Mouse (Mus musculus): ENCODE results near the gene 1810065E05Rik. TPM values are rescaled to one million over a fixed set of nuclear protein-coding genes. Genes with fewer than 3 reads are reported as not detected.
A peak's percentile ranks its signal among the peaks of the same experiment; 100 is the strongest.

Gene 1810065E05Rik
- not detected in 2 replicates for polyA plus RNA-seq (2015; fragmentation: Nextera tagmentation; extraction: Ambion mirVana)

- H3K4me1 ChIP-seq = no peaks in the 10 kb centered on the region
- H3K9ac ChIP-seq (replicated peaks) = no peak within 1 kb of the TSS
- H3K36me3 ChIP-seq = no peaks in the 10 kb centered on the region
- 42% methylated on average over 1 of the region's 1 CpGs for WGBS
- ATAC-seq (ENCODE audit: low FRiP score) = no peak
- no peak within 1 kb of the TSS for H3K4me2 ChIP-seq
- no peak within 1 kb of the TSS for H3K4me3 ChIP-seq (replicated peaks)
- H3K27me3 ChIP-seq (replicated peaks) = no peaks in the 10 kb centered on the region
- H3K27ac ChIP-seq (replicated peaks) = no peak within 1 kb of the TSS
- H3K9me3 ChIP-seq (replicated peaks) = no peaks in the 10 kb centered on the region
Measured at GRCm38 (mm10) chr11:58420815-58421214, at the start of gene 1810065E05Rik. 1810065E05Rik (plus strand) TSS chr11:58421111.

- no peak for ATAC-seq (ENCODE audit: low FRiP score)
- WGBS = 80% methylated on average over 2 of the region's 2 CpGs
- H3K4me3 ChIP-seq (replicated peaks) = no peak overlapping the region
Measured at GRCm38 (mm10) chr11:58377273-58377672, 43.6 kb upstream of the 1810065E05Rik start.

GRCm38 (mm10) chr11:58377686-58378085 lies 43.2 kb upstream of the 1810065E05Rik start:
- Histone ChIP-seq H3K4me3 (replicated peaks) (no peak overlapping the region), H3K27me3 (replicated peaks) (no peaks in the 10 kb centered on the region), H3K4me1 (no peaks in the 10 kb centered on the region), H3K9me3 (replicated peaks) (no peaks in the 10 kb centered on the region), H3K4me2 (no peak overlapping the region), H3K36me3 (no peaks in the 10 kb centered on the region), H3K27ac (replicated peaks) (no peak overlapping the region), H3K9ac (replicated peaks) (no peak overlapping the region)
- 80% methylated on average over 1 of the region's 1 CpGs for WGBS
- no peak for ATAC-seq (ENCODE audit: low FRiP score)

More at GRCm38 (mm10) chr11:58377273-58377672, 43.6 kb upstream of the 1810065E05Rik start:
- H3K27me3 ChIP-seq (replicated peaks) = no peaks in the 10 kb centered on the region
- no peaks in the 10 kb centered on the region for H3K4me1 ChIP-seq
- H3K9me3 ChIP-seq (replicated peaks) = no peaks in the 10 kb centered on the region
- H3K9ac ChIP-seq (replicated peaks) = no peak overlapping the region
- no peak overlapping the region for H3K4me2 ChIP-seq
- no peak overlapping the region for H3K27ac ChIP-seq (replicated peaks)
- H3K36me3 ChIP-seq = no peaks in the 10 kb centered on the region

- ATAC-seq (ENCODE audit: low FRiP score) = no peak
- no peak within 1 kb of the TSS for H3K4me2 ChIP-seq
- 93% methylated on average over 3 of the region's 3 CpGs for WGBS
Measured at GRCm38 (mm10) chr11:58378763-58379278, 42.1 kb upstream of the 1810065E05Rik start, which contains the start of gene Lypd8. Lypd8 (plus strand) TSS chr11:58379043.

GRCm38 (mm10) chr11:58379516-58379915 lies 41.4 kb upstream of the 1810065E05Rik start:
- WGBS = 96% methylated on average over 1 of the region's 1 CpGs
- H3K27me3 ChIP-seq (replicated peaks) = no peaks in the 10 kb centered on the region
- no peaks in the 10 kb centered on the region for H3K9me3 ChIP-seq (replicated peaks)
- no peak for ATAC-seq (ENCODE audit: low FRiP score)
- H3K27ac ChIP-seq (replicated peaks) = no peak overlapping the region
- no peaks in the 10 kb centered on the region for H3K36me3 ChIP-seq
- no peak overlapping the region for H3K4me2 ChIP-seq
- no peak overlapping the region for H3K9ac ChIP-seq (replicated peaks)
- no peaks in the 10 kb centered on the region for H3K4me1 ChIP-seq
- H3K4me3 ChIP-seq (replicated peaks) = no peak overlapping the region

More at GRCm38 (mm10) chr11:58378763-58379278, 42.1 kb upstream of the 1810065E05Rik start, which contains the start of gene Lypd8:
- Histone ChIP-seq H3K9ac (replicated peaks) (no peak within 1 kb of the TSS), H3K27ac (replicated peaks) (no peak within 1 kb of the TSS), H3K4me1 (no peaks in the 10 kb centered on the region), H3K9me3 (replicated peaks) (no peaks in the 10 kb centered on the region), H3K27me3 (replicated peaks) (no peaks in the 10 kb centered on the region), H3K36me3 (no peaks in the 10 kb centered on the region), H3K4me3 (replicated peaks) (no peak within 1 kb of the TSS)

- H3K4me1 ChIP-seq = no peaks in the 10 kb centered on the region
Measured at GRCm38 (mm10) chr11:58382471-58382870, 38.4 kb upstream of the 1810065E05Rik start.

GRCm38 (mm10) chr11:58399985-58400645 lies 20.8 kb upstream of the 1810065E05Rik start:
- Histone ChIP-seq H3K27ac (replicated peaks) (peak overlapping the region; percentile 25; the same call in 1 of the 2 replicates), H3K4me1 (peaks cover 14% of the 10 kb centered on the region), H3K9me3 (replicated peaks) (no peaks in the 10 kb centered on the region), H3K27me3 (replicated peaks) (no peaks in the 10 kb centered on the region), H3K4me2 (peak overlapping the region; percentile 26), H3K4me3 (replicated peaks) (no peak overlapping the region), H3K36me3 (no peaks in the 10 kb centered on the region), H3K9ac (replicated peaks) (no peak overlapping the region)
- WGBS = 43% methylated on average over 6 of the region's 6 CpGs
- ATAC-seq (ENCODE audit: low FRiP score) = peak; percentile 88

More at GRCm38 (mm10) chr11:58382471-58382870, 38.4 kb upstream of the 1810065E05Rik start:
- ATAC-seq (ENCODE audit: low FRiP score) = no peak
- H3K9ac ChIP-seq (replicated peaks) = no peak overlapping the region
- H3K4me3 ChIP-seq (replicated peaks) = no peak overlapping the region
- H3K27ac ChIP-seq (replicated peaks) = no peak overlapping the region
- 96% methylated on average over 6 of the region's 6 CpGs for WGBS
- H3K9me3 ChIP-seq (replicated peaks) = no peaks in the 10 kb centered on the region
- no peak overlapping the region for H3K4me2 ChIP-seq
- H3K36me3 ChIP-seq = no peaks in the 10 kb centered on the region
- no peaks in the 10 kb centered on the region for H3K27me3 ChIP-seq (replicated peaks)

GRCm38 (mm10) chr11:58400655-58401054 lies 20.3 kb upstream of the 1810065E05Rik start:
- no peaks in the 10 kb centered on the region for H3K27me3 ChIP-seq (replicated peaks)
- H3K4me2 ChIP-seq = peak overlapping the region; percentile 26; the same call in 1 of the 2 replicates
- no peaks in the 10 kb centered on the region for H3K9me3 ChIP-seq (replicated peaks)
- no peak overlapping the region; the same call in 1 of the 2 replicates for H3K27ac ChIP-seq (replicated peaks)
- peaks cover 14% of the 10 kb centered on the region for H3K4me1 ChIP-seq
- H3K9ac ChIP-seq (replicated peaks) = no peak overlapping the region
- peak; percentile 61 for ATAC-seq (ENCODE audit: low FRiP score)
- 40% methylated on average over 5 of the region's 5 CpGs for WGBS
- H3K36me3 ChIP-seq = no peaks in the 10 kb centered on the region
- no peak overlapping the region for H3K4me3 ChIP-seq (replicated peaks)

- Histone ChIP-seq H3K36me3 (no peaks in the 10 kb centered on the region), H3K27me3 (replicated peaks) (no peaks in the 10 kb centered on the region), H3K4me1 (no peaks in the 10 kb centered on the region), H3K9ac (replicated peaks) (no peak overlapping the region), H3K4me2 (no peak overlapping the region), H3K9me3 (replicated peaks) (no peaks in the 10 kb centered on the region), H3K27ac (replicated peaks) (no peak overlapping the region), H3K4me3 (replicated peaks) (no peak overlapping the region)
- no peak for ATAC-seq (ENCODE audit: low FRiP score)
- WGBS = 49% methylated on average over 3 of the region's 3 CpGs
Measured at GRCm38 (mm10) chr11:58408066-58408465, 12.8 kb upstream of the 1810065E05Rik start.

GRCm38 (mm10) chr11:58418336-58418735 lies 2.6 kb upstream of the 1810065E05Rik start:
- H3K4me1 ChIP-seq = no peaks in the 10 kb centered on the region
- H3K27ac ChIP-seq (replicated peaks) = no peak overlapping the region
- no peak overlapping the region for H3K9ac ChIP-seq (replicated peaks)
- WGBS = 89% methylated on average over 3 of the region's 3 CpGs
- H3K36me3 ChIP-seq = no peaks in the 10 kb centered on the region
- no peak overlapping the region for H3K4me3 ChIP-seq (replicated peaks)
- no peaks in the 10 kb centered on the region for H3K27me3 ChIP-seq (replicated peaks)
- no peaks in the 10 kb centered on the region for H3K9me3 ChIP-seq (replicated peaks)
- no peak overlapping the region for H3K4me2 ChIP-seq
- no peak for ATAC-seq (ENCODE audit: low FRiP score)

- ATAC-seq (ENCODE audit: low FRiP score) = no peak
- no peak within 1 kb of the TSS for H3K27ac ChIP-seq (replicated peaks)
- no peaks in the 10 kb centered on the region; the same call in 1 of the 2 replicates for H3K27me3 ChIP-seq (replicated peaks)
- 89% methylated on average over 3 of the region's 3 CpGs for WGBS
- no peaks in the 10 kb centered on the region for H3K4me1 ChIP-seq
- H3K4me2 ChIP-seq = no peak within 1 kb of the TSS
- no peaks in the 10 kb centered on the region for H3K36me3 ChIP-seq
- no peak within 1 kb of the TSS for H3K4me3 ChIP-seq (replicated peaks)
- H3K9ac ChIP-seq (replicated peaks) = no peak within 1 kb of the TSS
- H3K9me3 ChIP-seq (replicated peaks) = no peaks in the 10 kb centered on the region
Measured at GRCm38 (mm10) chr11:58432259-58432658, 11.3 kb downstream of the 1810065E05Rik start, which contains the start of gene Gm12253. Gm12253 (plus strand) TSS chr11:58432559.

- Histone ChIP-seq H3K4me3 (replicated peaks) (no peak overlapping the region), H3K27me3 (replicated peaks) (no peaks in the 10 kb centered on the region), H3K4me2 (no peak overlapping the region), H3K4me1 (0 out of 2 replicates have a peak, but pooled peaks cover 3% of the 10 kb centered on the region), H3K27ac (replicated peaks) (no peak overlapping the region), H3K9me3 (replicated peaks) (no peaks in the 10 kb centered on the region), H3K36me3 (no peaks in the 10 kb centered on the region), H3K9ac (replicated peaks) (no peak overlapping the region)
- no peak for ATAC-seq (ENCODE audit: low FRiP score)
- 21% methylated on average over 5 of the region's 5 CpGs for WGBS
Measured at GRCm38 (mm10) chr11:58437866-58438265, 17.0 kb downstream of the 1810065E05Rik start.

Data from neural tube, embryonic 15.5 days (tissue).